Mouse (Mus musculus): Measurements from ENCODE around the gene Hba-a1.

GRCm38 (mm10) chr11:32262674-32263415 is 20.5 kb upstream of the Hba-a1 start:
- no peak for TF ChIP-seq GATA1 (IDR thresholded peaks at IDR 0.05; ENCODE audit: low read length)
- no peak for TF ChIP-seq TAL1 (IDR thresholded peaks at IDR 0.05; ENCODE audit: low read length)
